Mouse (Mus musculus) midbrain, embryonic 14.5 days (tissue): ENCODE data around the gene Ston2. TPM values are rescaled to one million over a fixed set of nuclear protein-coding genes. Genes with fewer than 3 reads are reported as not detected.

Experiments
- ATAC-seq: fragments of 200-750 bp; cut with Nextera tagmentation; 2 replicates; pipeline ENCODE4 v1.8.0; 2017; ENCODE audit warnings: moderate number of reproducible peaks, moderate library complexity; ENCODE audit not compliant: low FRiP score, low TSS enrichment
- DNase-seq: peaks from one replicate; pipeline ENCODE4 v3.0.0-alpha.2; 2015
- H3K27ac ChIP-seq: fragments of 300-500 bp; sonication (generic); replicated peaks from 2 replicates; pipeline ENCODE4 v1.5.1; 2014; ENCODE audit warnings: mild to moderate bottlenecking, low read depth, low read length, moderate library complexity
- H3K27me3 ChIP-seq: fragments of 300-500 bp; sonication (generic); 2 replicates; pipeline ENCODE4 v1.6.1; 2014; ENCODE audit warnings: low read length, control low read depth, mixed read lengths; ENCODE audit not compliant: control insufficient read depth, insufficient read depth
- H3K36me3 ChIP-seq: fragments of 300-500 bp; sonication (generic); 2 replicates; pipeline ENCODE4 v1.6.1; 2014; ENCODE audit warnings: low read length, control low read depth; ENCODE audit not compliant: control insufficient read depth, insufficient read depth
- H3K4me1 ChIP-seq: fragments of 300-500 bp; sonication (generic); 2 replicates; pipeline ENCODE4 v1.6.1; 2014; ENCODE audit warnings: mild to moderate bottlenecking, antibody characterized with exemption, low read length, control low read depth; ENCODE audit not compliant: control insufficient read depth, insufficient read depth
- H3K4me2 ChIP-seq: fragments of 300-500 bp; sonication (generic); 2 replicates; pipeline ENCODE4 v1.6.1; 2014; ENCODE audit warnings: mild to moderate bottlenecking, low read length, moderate library complexity
- H3K4me3 ChIP-seq: fragments of 300-500 bp; sonication (generic); replicated peaks from 2 replicates; pipeline ENCODE4 v1.5.1; 2014; ENCODE audit warnings: low read depth, low read length
- H3K9ac ChIP-seq: fragments of 300-500 bp; sonication (generic); replicated peaks from 2 replicates; pipeline ENCODE4 v1.6.1; 2014; ENCODE audit warnings: mild to moderate bottlenecking, low read length, moderate library complexity
- H3K9me3 ChIP-seq: fragments of 300-500 bp; sonication (generic); 2 replicates; pipeline ENCODE4 v1.6.1; 2016; ENCODE audit warnings: low read length, control low read depth, mixed read lengths; ENCODE audit not compliant: control insufficient read depth
- WGBS: fragments of 180-500 bp; shearing (Covaris S2); extraction: QIAGEN DNeasy Blood & Tissue Kit; methylation state at CpG from one replicate; pipeline ENCODE4 v1.1.7; 2014; 5-methylcytosine and 5-hydroxymethylcytosine counted together
- polyA plus RNA-seq: library from polyadenylated mRNA; unstranded; fragments of >200 nt; fragmentation: Nextera tagmentation; extraction: Ambion mirVana; gene quantifications from 2 replicates; pipeline ENCODE4 v1.2.1, GENCODE M21; 2014

Gene Ston2
- polyA plus RNA-seq, 1 experiment from 2014 or later, result 5.0 TPM

- WGBS, result 85% methylated on average over 7 of the region's 7 CpGs
- DNase-seq, result no peak
- Histone ChIP-seq H3K9me3 (no peaks in the 10 kb centered on the region), H3K27me3 (no peaks in the 10 kb centered on the region), H3K4me3 (no peak overlapping the region), H3K4me1 (no peaks in the 10 kb centered on the region), H3K27ac (no peak overlapping the region), H3K4me2 (no peak overlapping the region), H3K9ac (no peak overlapping the region), H3K36me3 (no peaks in the 10 kb centered on the region)
- no peak for ATAC-seq
Observed at GRCm38 (mm10) chr12:91693566-91693965, 94.6 kb downstream of the Ston2 start.

- 90% methylated on average over 3 of the region's 3 CpGs for WGBS
- ATAC-seq (no peak), DNase-seq (no peak)
- H3K4me3 ChIP-seq, result no peak overlapping the region
- H3K9ac ChIP-seq, result no peak overlapping the region
- no peaks in the 10 kb centered on the region for H3K9me3 ChIP-seq
- H3K4me2 ChIP-seq, result no peak overlapping the region
- H3K36me3 ChIP-seq, result no peaks in the 10 kb centered on the region
- no peaks in the 10 kb centered on the region for H3K4me1 ChIP-seq
- H3K27ac ChIP-seq, result no peak overlapping the region
- H3K27me3 ChIP-seq, result no peaks in the 10 kb centered on the region
Observed at GRCm38 (mm10) chr12:91692991-91693390, 95.2 kb downstream of the Ston2 start.

- no peak overlapping the region for H3K9ac ChIP-seq
- H3K27ac ChIP-seq, result peak overlapping the region; percentile 3
- 0 out of 2 replicates have a peak overlapping the region, but pooled peaks have one; percentile 2 for H3K4me3 ChIP-seq
- peak overlapping the region; percentile 26 for H3K4me2 ChIP-seq
- DNase-seq, result peak; percentile 26
- H3K9me3 ChIP-seq, result no peaks in the 10 kb centered on the region
- WGBS, result 17% methylated on average over 13 of the region's 13 CpGs
- H3K4me1 ChIP-seq, result peaks cover 33% of the 10 kb centered on the region
- H3K36me3 ChIP-seq, result no peaks in the 10 kb centered on the region
- ATAC-seq, result no peak
- H3K27me3 ChIP-seq, result no peaks in the 10 kb centered on the region
Observed at GRCm38 (mm10) chr12:91685674-91686290, 102.4 kb downstream of the Ston2 start.

DNA sequence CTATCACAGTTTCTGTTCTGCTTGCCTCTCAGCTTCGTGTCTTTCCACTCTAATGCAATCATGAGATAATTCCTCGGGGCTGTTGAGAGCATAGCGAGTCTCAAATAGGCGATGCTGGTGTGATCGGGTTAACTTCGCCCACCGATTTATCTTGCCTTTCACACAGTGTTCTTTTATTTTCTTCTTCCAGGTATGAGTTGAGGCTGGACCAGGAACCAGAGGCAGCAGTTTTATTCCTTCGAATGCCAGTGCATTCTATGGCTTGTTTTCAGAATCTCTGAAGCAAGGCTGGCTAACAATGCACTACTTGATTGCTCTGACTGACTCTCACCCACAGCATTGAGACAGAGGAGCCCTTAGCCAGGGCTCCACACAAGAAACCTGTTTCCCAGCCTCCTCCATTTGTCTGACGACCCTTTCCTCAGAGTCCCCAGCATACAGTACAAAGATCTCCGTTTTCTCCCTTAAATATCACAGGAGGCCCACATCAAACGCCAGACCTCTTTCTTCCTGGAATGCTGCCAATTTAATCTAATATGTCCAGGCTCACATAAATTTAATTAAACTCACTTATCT lies 103.3 kb downstream of the Ston2 start:
- peak overlapping the region; percentile 12; the same call in 1 of the 2 replicates for H3K4me3 ChIP-seq
- H3K27me3 ChIP-seq, result no peaks in the 10 kb centered on the region
- ATAC-seq (0 out of 2 replicates have a peak, but pooled peaks have one; percentile 25), DNase-seq (peak; percentile 59)
- H3K9me3 ChIP-seq, result no peaks in the 10 kb centered on the region
- H3K4me2 ChIP-seq, result peak overlapping the region; percentile 44
- no peaks in the 10 kb centered on the region for H3K36me3 ChIP-seq
- H3K9ac ChIP-seq, result no peak overlapping the region; the same call in 1 of the 2 replicates
- 14% methylated on average over 11 of the region's 11 CpGs for WGBS
- peak overlapping the region; percentile 68 for H3K27ac ChIP-seq
- H3K4me1 ChIP-seq, result peaks cover 33% of the 10 kb centered on the region

- peak overlapping the region; percentile 6; the same call in 1 of the 2 replicates for H3K9ac ChIP-seq
- WGBS, result 12% methylated on average over 15 of the region's 15 CpGs
- H3K27ac ChIP-seq, result peak overlapping the region; percentile 68
- ATAC-seq, result peak; percentile 51; the same call in 1 of the 2 replicates
- H3K4me2 ChIP-seq, result peak overlapping the region; percentile 44
- H3K36me3 ChIP-seq, result no peaks in the 10 kb centered on the region
- no peaks in the 10 kb centered on the region for H3K27me3 ChIP-seq
- H3K4me1 ChIP-seq, result peaks cover 37% of the 10 kb centered on the region
- peak; percentile 74 for DNase-seq
- no peaks in the 10 kb centered on the region for H3K9me3 ChIP-seq
- peak overlapping the region; percentile 12; the same call in 1 of the 2 replicates for H3K4me3 ChIP-seq
Observed at GRCm38 (mm10) chr12:91684101-91684839, 103.9 kb downstream of the Ston2 start.

DNA sequence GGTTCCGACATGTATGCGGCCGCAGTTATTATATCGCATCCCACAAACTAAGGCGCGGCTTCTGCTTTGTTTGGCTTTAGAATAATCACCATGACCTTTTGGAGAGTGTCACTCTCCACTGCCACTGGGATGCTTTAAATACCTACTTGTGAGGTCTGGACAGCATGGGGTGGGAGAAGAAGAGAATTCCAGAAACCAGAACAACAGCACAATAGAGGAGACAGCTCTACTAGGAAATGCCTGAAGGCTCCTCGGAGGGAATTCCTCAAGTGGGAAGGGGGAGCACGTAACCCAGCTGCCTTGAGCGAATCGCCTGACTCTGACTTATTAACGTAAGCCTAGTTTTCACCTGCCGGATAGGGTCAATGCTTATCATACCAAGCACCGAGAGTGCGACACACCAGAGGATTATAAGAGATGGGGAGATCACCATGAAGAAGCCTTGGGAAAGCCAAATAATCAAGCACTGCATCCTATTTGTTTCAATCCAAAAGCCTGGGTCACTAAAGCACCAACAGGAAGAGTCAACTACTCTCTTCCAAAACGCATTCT lies 104.6 kb downstream of the Ston2 start:
- H3K4me1 ChIP-seq, result peaks cover 39% of the 10 kb centered on the region
- no peaks in the 10 kb centered on the region for H3K9me3 ChIP-seq
- H3K4me2 ChIP-seq, result peak overlapping the region; percentile 44
- ATAC-seq (peak; percentile 28; the same call in 1 of the 2 replicates), DNase-seq (peak; percentile 52)
- H3K9ac ChIP-seq, result 0 out of 2 replicates have a peak overlapping the region, but pooled peaks have one; percentile 6
- H3K4me3 ChIP-seq, result no peak overlapping the region
- no peaks in the 10 kb centered on the region for H3K36me3 ChIP-seq
- WGBS, result 7% methylated on average over 15 of the region's 15 CpGs
- H3K27ac ChIP-seq, result 0 out of 2 replicates have a peak overlapping the region, but pooled peaks have one; percentile 68
- H3K27me3 ChIP-seq, result no peaks in the 10 kb centered on the region

GRCm38 (mm10) chr12:91683096-91683495 lies 105.1 kb downstream of the Ston2 start:
- no peaks in the 10 kb centered on the region for H3K9me3 ChIP-seq
- H3K36me3 ChIP-seq, result no peaks in the 10 kb centered on the region
- DNase-seq (no peak), ATAC-seq (no peak)
- H3K27me3 ChIP-seq, result no peaks in the 10 kb centered on the region
- peak overlapping the region; percentile 44 for H3K4me2 ChIP-seq
- H3K4me1 ChIP-seq, result peaks cover 39% of the 10 kb centered on the region
- H3K27ac ChIP-seq, result no peak overlapping the region
- H3K4me3 ChIP-seq, result no peak overlapping the region
- WGBS, result 44% methylated on average over 3 of the region's 3 CpGs
- H3K9ac ChIP-seq, result no peak overlapping the region

DNA sequence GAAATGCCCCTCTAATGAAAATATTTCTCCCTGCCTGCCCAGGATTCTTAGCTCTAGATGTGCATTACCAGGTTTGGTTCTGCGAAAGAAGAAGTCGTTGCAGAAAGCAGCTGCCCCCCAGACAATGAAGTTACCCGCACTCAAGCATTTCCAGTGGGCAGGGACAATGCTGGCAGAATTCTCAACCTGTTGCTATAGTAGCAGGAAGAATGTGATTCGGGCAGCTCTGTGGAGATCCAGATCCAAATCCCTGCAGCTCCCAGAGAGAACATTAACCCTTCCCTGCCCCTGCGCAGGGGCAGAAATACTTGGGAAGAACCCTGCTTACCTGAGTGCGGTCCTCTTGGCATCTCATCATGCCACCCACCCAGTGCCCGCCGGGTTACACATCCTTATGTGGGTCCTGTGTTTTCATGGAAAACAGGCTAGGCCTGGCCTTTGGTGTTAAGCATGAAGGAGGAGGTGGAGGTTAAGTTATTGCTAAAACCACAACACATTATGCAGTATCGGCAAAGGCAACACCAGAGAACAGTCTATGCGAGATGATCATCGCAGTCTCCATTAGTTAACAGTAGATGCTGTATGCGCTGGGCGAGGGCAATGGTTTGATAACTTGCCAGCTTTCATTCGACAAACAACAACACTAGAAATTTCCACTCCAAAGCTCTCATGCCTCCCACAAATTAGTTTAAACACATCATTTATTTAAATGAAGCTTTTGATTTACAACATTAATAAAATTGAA lies 108.7 kb downstream of the Ston2 start:
- no peak overlapping the region for H3K9ac ChIP-seq
- H3K36me3 ChIP-seq, result no peaks in the 10 kb centered on the region
- 15% methylated on average over 14 of the region's 14 CpGs for WGBS
- H3K9me3 ChIP-seq, result no peaks in the 10 kb centered on the region
- no peaks in the 10 kb centered on the region for H3K27me3 ChIP-seq
- no peak overlapping the region for H3K4me3 ChIP-seq
- peak; percentile 57; the same call in 1 of the 2 replicates for ATAC-seq
- H3K4me1 ChIP-seq, result peaks cover 22% of the 10 kb centered on the region
- H3K4me2 ChIP-seq, result peak overlapping the region; percentile 32
- peak; percentile 80 for DNase-seq
- H3K27ac ChIP-seq, result peak overlapping the region; percentile 65
